Mouse (Mus musculus): ENCODE results near the gene Sat1.

GRCm38 (mm10) chrX:155202406-155203305, 13.6 kb downstream of the Sat1 start:
- TF ChIP-seq CTCF (IDR thresholded peaks at IDR 0.05; ENCODE audit: insufficient read depth, low read depth, low read length) (no peak), POLR2A (IDR thresholded peaks at IDR 0.05; ENCODE audit: insufficient read depth, low read depth, low read length) (no peak)
